7 mouse cellular contexts compared by ENCODE assay signal in genomic region chr6:88831456-88831855, GRCm38 (mm10). TPM values are rescaled to one million over a fixed set of nuclear protein-coding genes. Genes with fewer than 3 reads are reported as not detected.
DNase-seq lines count a peak whose midpoint lies in the region; ATAC-seq and TF ChIP-seq lines count a peak whose summit lies in the region.

No protein-coding gene starts in this region.

- ATAC-seq in CD4-positive, CD25-positive, alpha-beta regulatory T cell, adult 4 months, result peak; percentile 72
- peak; percentile 41; the same call in 1 of the 2 replicates for ATAC-seq in intestine, postnatal 0 days
- ATAC-seq in lung, postnatal 0 days, result peak; percentile 37

- no peaks in the 10 kb centered on the region for H3K4me1 ChIP-seq in intestine, postnatal 0 days (replicated peaks; ENCODE audit: control insufficient read depth, insufficient read depth, low read length)
- no peaks in the 10 kb centered on the region for H3K4me1 ChIP-seq in lung, postnatal 0 days (ENCODE audit: insufficient read depth, low read depth, low read length)

- H3K4me2 ChIP-seq in intestine, postnatal 0 days (replicated peaks; ENCODE audit: low read depth), result no peak overlapping the region
- no peak overlapping the region for H3K4me2 ChIP-seq in lung, postnatal 0 days (replicated peaks; ENCODE audit: low read depth, low read length)

- no peaks in the 10 kb centered on the region for H3K9me3 ChIP-seq in intestine, postnatal 0 days (ENCODE audit: control insufficient read depth)
- H3K9me3 ChIP-seq in lung, postnatal 0 days (ENCODE audit: low read length), result no peaks in the 10 kb centered on the region

- no peak overlapping the region for H3K9ac ChIP-seq in intestine, postnatal 0 days (ENCODE audit: low read depth, low read length)
- no peak overlapping the region for H3K9ac ChIP-seq in lung, postnatal 0 days (replicated peaks; ENCODE audit: low read depth)

- 23% methylated on average over 8 of the region's 8 CpGs for WGBS in intestine, postnatal 0 days
- WGBS in lung, postnatal 0 days, result 26% methylated on average over 8 of the region's 8 CpGs

- no peaks in the 10 kb centered on the region for H3K27me3 ChIP-seq in intestine, postnatal 0 days (replicated peaks; ENCODE audit: control insufficient read depth, insufficient read depth, low read length)
- no peaks in the 10 kb centered on the region for H3K27me3 ChIP-seq in lung, postnatal 0 days (replicated peaks; ENCODE audit: insufficient read depth, low read length)

- peaks cover 16% of the 10 kb centered on the region; the same call in 1 of the 2 replicates for H3K36me3 ChIP-seq in intestine, postnatal 0 days (ENCODE audit: control insufficient read depth, insufficient read depth)
- H3K36me3 ChIP-seq in lung, postnatal 0 days (ENCODE audit: insufficient read depth, low read length), result 0 out of 2 replicates have a peak, but pooled peaks cover 9% of the 10 kb centered on the region

- DNase-seq in B cell, adult 2 months, result peak; percentile 71 to 72
- peak; percentile 65 for DNase-seq in c-Kit-positive CD71-positive TER-119-negative erythroid progenitor cells, embryonic 14.5 days (ENCODE audit: low read depth)
- peak; percentile 51 for DNase-seq in fibroblast of lung, adult 2 months (ENCODE audit: low read depth)
- peak; percentile 91 for DNase-seq in lung, postnatal 0 days (ENCODE audit: low spot score)
- peak; percentile 90 for DNase-seq in retina, postnatal 1 day

- no peak overlapping the region for H3K4me3 ChIP-seq in intestine, postnatal 0 days (ENCODE audit: low read depth, low read length)
- no peak overlapping the region for H3K4me3 ChIP-seq in lung, postnatal 0 days (ENCODE audit: low read depth, low read length)

- no peak overlapping the region for H3K27ac ChIP-seq in intestine, postnatal 0 days (ENCODE audit: low read depth, low read length)
- no peak overlapping the region for H3K27ac ChIP-seq in lung, postnatal 0 days (ENCODE audit: low read length)

- TF ChIP-seq CTCF in intestine, postnatal 0 days (IDR thresholded peaks at IDR 0.05; ENCODE audit: low read depth), result peak; percentile 94
- TF ChIP-seq CTCF in lung, postnatal 0 days (IDR thresholded peaks at IDR 0.05), result peak; percentile 92

- TF ChIP-seq EP300 in lung, postnatal 0 days (IDR thresholded peaks at IDR 0.05), result no peak

RNA-seq across cellular contexts. Expression of gene Abtb1, which starts 10.3 kb away (rescaled TPM):
- polyA plus RNA-seq in CD4-positive, CD25-positive, alpha-beta regulatory T cell, adult 4 months (2017; shearing (Covaris generic)), result 100 to 1,000 TPM in 1 of 2 experiments, 10 to 100 TPM in 1; 71.0 to 112 TPM
- 22.7 and 23.9 TPM in 2 replicates for polyA plus RNA-seq in intestine, postnatal 0 days (2015; fragmentation: Nextera tagmentation; extraction: Ambion mirVana)
- 59.5 and 70.3 TPM in 2 replicates for polyA plus RNA-seq in lung, postnatal 0 days (2015; fragmentation: Nextera tagmentation; extraction: Ambion mirVana)

RNA-seq across cellular contexts. Expression of gene Podxl2, which starts 43.4 kb away (rescaled TPM):
- polyA plus RNA-seq in CD4-positive, CD25-positive, alpha-beta regulatory T cell, adult 4 months (2017; shearing (Covaris generic)), result under 1 TPM in 1 of 2 experiments, not detected in 1; 0.32 TPM
- 36.3 and 39.2 TPM in 2 replicates for polyA plus RNA-seq in intestine, postnatal 0 days (2015; fragmentation: Nextera tagmentation; extraction: Ambion mirVana)
- polyA plus RNA-seq in lung, postnatal 0 days (2015; fragmentation: Nextera tagmentation; extraction: Ambion mirVana), result 19.1 and 25.2 TPM in 2 replicates

Comparison
In these comparisons a context has a peak if more than half of its experiments do, and no peak if none do; other contexts are left out.
1. RNA of gene Podxl2, which starts 43.4 kb away (polyA plus RNA-seq): 36.3 to 39.2 TPM in intestine, postnatal 0 days and 19.1 to 25.2 TPM in lung, postnatal 0 days; 0.32 TPM in CD4-positive, CD25-positive, alpha-beta regulatory T cell, adult 4 months; every median in the first group is over 10 times any median in the second.
2. Peak in every context shown above with its lines, with median percentiles within 50 percentile points of each other: DNase-seq and ATAC-seq.